Mouse (Mus musculus) neutrophil, adult 5-6 weeks (primary cell): ENCODE measurements around the gene Wiz. TPM values are rescaled to one million over a fixed set of nuclear protein-coding genes. Genes with fewer than 3 reads are reported as not detected.

Source experiments
- ATAC-seq: fragments of 151-379, 151-347 bp; 2 replicates; pipeline ENCODE4 v1.8.0; 2017; ENCODE audit warnings: mild to moderate bottlenecking, moderate TSS enrichment; ENCODE audit not compliant: insufficient number of reproducible peaks, poor library complexity, low FRiP score, severe bottlenecking; ENCODE audit errors: extremely low read depth
- total RNA-seq: library from RNA; stranded (forward); fragments of 200-1000 nt; gene quantifications from 2 replicates; pipeline ENCODE4 v1.2.3, GENCODE M21; 2017

Gene Wiz
- total RNA-seq, 1 experiment from 2014 or later: 12.3 TPM

- ATAC-seq: no peak
Measured at GRCm38 (mm10) chr17:32354211-32354610, 35.0 kb downstream of the Wiz start.

GRCm38 (mm10) chr17:32353696-32354095 is 35.5 kb downstream of the Wiz start:
- no peak for ATAC-seq

- ATAC-seq: no peak
Measured at GRCm38 (mm10) chr17:32351726-32352125, 37.5 kb downstream of the Wiz start.

GRCm38 (mm10) chr17:32351269-32351668 is 38.0 kb downstream of the Wiz start:
- ATAC-seq: no peak

- ATAC-seq: peak; percentile 94
Measured at GRCm38 (mm10) chr17:32350382-32350983, 38.8 kb downstream of the Wiz start, which contains the start of gene Akap8l. TSS of gene Akap8l (minus strand) at chr17:32350607.

- no peak for ATAC-seq
Measured at GRCm38 (mm10) chr17:32349851-32350381, 39.3 kb downstream of the Wiz start.

- peak; percentile 48 for ATAC-seq
Measured at GRCm38 (mm10) chr17:32349037-32349732, 40.1 kb downstream of the Wiz start.

- ATAC-seq: no peak
Measured at GRCm38 (mm10) chr17:32348406-32348805, 40.8 kb downstream of the Wiz start.

GRCm38 (mm10) chr17:32341102-32341501 is 48.1 kb downstream of the Wiz start:
- ATAC-seq: no peak

- no peak for ATAC-seq
Measured at GRCm38 (mm10) chr17:32340110-32340509, 49.1 kb downstream of the Wiz start.

GRCm38 (mm10) chr17:32335869-32336268 is 53.4 kb downstream of the Wiz start:
- no peak for ATAC-seq

- no peak for ATAC-seq
Measured at GRCm38 (mm10) chr17:32334921-32335320, 54.3 kb downstream of the Wiz start.

GRCm38 (mm10) chr17:32333675-32334303 is 55.5 kb downstream of the Wiz start:
- ATAC-seq: no peak

GRCm38 (mm10) chr17:32327501-32327900 is 61.7 kb downstream of the Wiz start:
- ATAC-seq: no peak

GRCm38 (mm10) chr17:32322809-32323208 is 66.4 kb downstream of the Wiz start:
- ATAC-seq: no peak

- no peak for ATAC-seq
Measured at GRCm38 (mm10) chr17:32321836-32322235, 67.4 kb downstream of the Wiz start.

- ATAC-seq: peak; percentile 28; the same call in 1 of the 2 replicates
Measured at GRCm38 (mm10) chr17:32321390-32321734, 67.9 kb downstream of the Wiz start.

GRCm38 (mm10) chr17:32320597-32321389 is 68.4 kb downstream of the Wiz start, which contains the start of gene Akap8:
TSS of gene Akap8 (minus strand) at chr17:32321238.
- peak; percentile 96 for ATAC-seq

- no peak for ATAC-seq
Measured at GRCm38 (mm10) chr17:32319950-32320349, 69.3 kb downstream of the Wiz start.
